Mouse (Mus musculus): ENCODE results near the gene Ccdc182.

DNA sequence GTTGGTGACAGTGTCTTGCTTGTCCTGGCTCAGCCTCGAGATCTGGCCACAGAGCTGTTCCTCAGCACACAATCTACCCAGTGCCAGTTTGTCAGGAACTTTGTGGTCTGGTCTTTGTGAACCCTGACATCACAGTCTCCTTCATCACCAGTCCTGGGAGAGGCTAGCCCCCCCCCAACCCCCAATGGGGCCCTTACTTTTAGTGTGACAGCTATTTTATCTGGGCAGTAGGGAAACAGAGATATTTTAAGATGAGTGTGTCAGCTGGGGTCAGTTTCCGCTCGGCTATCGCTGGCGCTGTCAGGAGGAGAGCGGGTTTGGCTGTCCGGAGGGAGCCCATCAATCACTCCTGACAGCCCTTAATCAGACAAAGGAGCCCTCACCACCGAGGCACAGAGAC lies 19.7 kb downstream of the Ccdc182 start:
- TF ChIP-seq CTCF (IDR thresholded peaks at IDR 0.05; ENCODE audit: control insufficient read depth, insufficient read depth, low read length): no peak
- TF ChIP-seq POLR2A (IDR thresholded peaks at IDR 0.05; ENCODE audit: borderline replicate concordance, control insufficient read depth, low read depth, low read length): no peak
